Mouse (Mus musculus) embryonic stem cell, embryonic (primary cell): ENCODE measurements around the gene Otub2.

Source experiments
- CTCF ChIA-PET, 4 experiments: fragments of 300-600 bp in 2 of 4; fragments of 350-600 bp in 2 of 4; sonication (Branson Sonifier 250); formaldehyde crosslinking; loops; one replicate each; lab custom pipeline; 2022; ENCODE audit warnings: inconsistent platforms in 2 of 4; lab: Charles Lee
- POLR2A ChIA-PET, 4 experiments: fragments of 300-600 bp in 2 of 4; fragments of 350-600 bp in 2 of 4; sonication (Branson Sonifier 250); formaldehyde crosslinking; loops; one replicate each; lab custom pipeline; 2022; ENCODE audit warnings: antibody characterized with exemption in 4 of 4, inconsistent platforms in 1 of 4; lab: Charles Lee

Gene Otub2

GRCm38 (mm10) chr12:103388505-103389347 lies at the start of gene Otub2:
TSS of gene Otub2 (plus strand) at chr12:103388682.
- POLR2A ChIA-PET, result interaction anchor here (0.5 to 4.2 kb wide), 22 partner anchors 9 to 887 kb away, joined by 3 to 25 read pairs (median 5); partner anchors contain the start of genes Ddx24 (in 3 of the 4), Prima1 (in 2 of the 4) and 9330161L09Rik (in 1 of the 4)
- CTCF ChIA-PET, result interaction anchor here (0.7 to 2.1 kb wide), 6 partner anchors 17 to 749 kb away, joined by 3 to 11 read pairs (median 4); partner anchors contain the start of gene Ddx24 (in 2 of the 4)

- POLR2A ChIA-PET, result interaction anchor here in 1 of 4 experiments (0.7 kb wide), 1 partner anchor 26 kb away, joined by 3 read pairs; no protein-coding TSS in a partner anchor
Measured at GRCm38 (mm10) chr12:103341212-103341611, 47.3 kb upstream of the Otub2 start.

GRCm38 (mm10) chr12:103343456-103343855 lies 45.0 kb upstream of the Otub2 start:
- POLR2A ChIA-PET, result interaction anchor here in 1 of 4 experiments (0.6 to 1.2 kb wide), 2 partner anchors 9 to 91 kb away, joined by 3 to 4 read pairs; no protein-coding TSS in a partner anchor
- CTCF ChIA-PET, result interaction anchor here in 1 of 4 experiments (1.6 kb wide), 1 partner anchor 28 kb away, joined by 7 read pairs; no protein-coding TSS in a partner anchor

More at GRCm38 (mm10) chr12:103341212-103341611, 47.3 kb upstream of the Otub2 start:
- CTCF ChIA-PET, result no interaction called here

GRCm38 (mm10) chr12:103344934-103345333 lies 43.5 kb upstream of the Otub2 start:
- POLR2A ChIA-PET, result interaction anchor here in 1 of 4 experiments (1.3 to 1.4 kb wide), 2 partner anchors 15 to 44 kb away, joined by 3 to 4 read pairs; no protein-coding TSS in a partner anchor
- CTCF ChIA-PET, result interaction anchor here in 3 of 4 experiments (0.5 to 1.6 kb wide), 6 partner anchors 20 to 1288 kb away, joined by 3 to 12 read pairs (median 6); no protein-coding TSS in a partner anchor

- ChIA-PET POLR2A (interaction anchor here in 2 of 4 experiments (1.1 to 1.8 kb wide), 3 partner anchors 16 to 390 kb away, joined by 3 to 5 read pairs (median 3); no protein-coding TSS in a partner anchor), CTCF (interaction anchor here in 3 of 4 experiments (0.6 to 2.5 kb wide), 5 partner anchors 21 to 204 kb away, joined by 3 to 16 read pairs (median 8); no protein-coding TSS in a partner anchor)
Measured at GRCm38 (mm10) chr12:103346945-103347344, 41.5 kb upstream of the Otub2 start.

- ChIA-PET CTCF (interaction anchor here in 3 of 4 experiments (0.6 to 2.5 kb wide), 6 partner anchors 21 to 204 kb away, joined by 3 to 16 read pairs (median 8); no protein-coding TSS in a partner anchor), POLR2A (interaction anchor here in 3 of 4 experiments (0.7 to 1.8 kb wide), 5 partner anchors 16 to 390 kb away, joined by 3 to 5 read pairs (median 3); no protein-coding TSS in a partner anchor)
Measured at GRCm38 (mm10) chr12:103347406-103347805, 41.1 kb upstream of the Otub2 start.

GRCm38 (mm10) chr12:103348506-103348905 lies 40.0 kb upstream of the Otub2 start:
- CTCF ChIA-PET, result interaction anchor here (0.5 to 2.5 kb wide), 22 partner anchors 10 to 913 kb away, joined by 3 to 16 read pairs (median 5); no protein-coding TSS in a partner anchor

GRCm38 (mm10) chr12:103352735-103353134 lies 35.7 kb upstream of the Otub2 start:
- ChIA-PET CTCF (interaction anchor here (0.6 to 2.2 kb wide), 8 partner anchors 13 to 208 kb away, joined by 3 to 12 read pairs (median 4); no protein-coding TSS in a partner anchor), POLR2A (interaction anchor here in 1 of 4 experiments (1.1 to 1.2 kb wide), 2 partner anchors 8 to 16 kb away, joined by 3 read pairs; no protein-coding TSS in a partner anchor)

More at GRCm38 (mm10) chr12:103348506-103348905, 40.0 kb upstream of the Otub2 start:
- POLR2A ChIA-PET, result interaction anchor here in 1 of 4 experiments (1.0 to 1.8 kb wide), 3 partner anchors 10 to 105 kb away, joined by 3 to 5 read pairs (median 3); no protein-coding TSS in a partner anchor

GRCm38 (mm10) chr12:103353538-103353937 lies 34.9 kb upstream of the Otub2 start:
- CTCF ChIA-PET, result interaction anchor here in 3 of 4 experiments (0.6 to 2.2 kb wide), 7 partner anchors 14 to 210 kb away, joined by 3 to 12 read pairs (median 4); no protein-coding TSS in a partner anchor

GRCm38 (mm10) chr12:103355746-103356414 lies 32.6 kb upstream of the Otub2 start, which contains the start of gene Asb2:
TSS of gene Asb2 (minus strand) at chr12:103356001.
- ChIA-PET POLR2A (no interaction called here), CTCF (interaction anchor here in 3 of 4 experiments (0.5 to 1.7 kb wide), 3 partner anchors 12 to 188 kb away, joined by 4 to 6 read pairs (median 5); no protein-coding TSS in a partner anchor)

More at GRCm38 (mm10) chr12:103353538-103353937, 34.9 kb upstream of the Otub2 start:
- POLR2A ChIA-PET, result interaction anchor here in 1 of 4 experiments (1.0 kb wide), 1 partner anchor 154 kb away, joined by 3 read pairs; no protein-coding TSS in a partner anchor

- POLR2A ChIA-PET, result no interaction called here
- CTCF ChIA-PET, result interaction anchor here in 3 of 4 experiments (0.5 to 1.7 kb wide), 3 partner anchors 11 to 188 kb away, joined by 4 to 6 read pairs (median 5); no protein-coding TSS in a partner anchor
Measured at GRCm38 (mm10) chr12:103356415-103356748, 32.1 kb upstream of the Otub2 start.

- CTCF ChIA-PET, result interaction anchor here in 2 of 4 experiments (1.0 to 2.0 kb wide), 6 partner anchors 9 to 214 kb away, joined by 3 to 13 read pairs (median 4); no protein-coding TSS in a partner anchor
- POLR2A ChIA-PET, result interaction anchor here in 1 of 4 experiments (1.1 to 1.2 kb wide), 2 partner anchors 10 kb away, joined by 3 read pairs; no protein-coding TSS in a partner anchor
Measured at GRCm38 (mm10) chr12:103358216-103358615, 30.3 kb upstream of the Otub2 start.

- ChIA-PET CTCF (interaction anchor here (0.6 to 2.0 kb wide), 9 partner anchors 8 to 215 kb away, joined by 3 to 13 read pairs (median 3); no protein-coding TSS in a partner anchor), POLR2A (interaction anchor here in 1 of 4 experiments (0.6 to 1.2 kb wide), 3 partner anchors 9 to 32 kb away, joined by 3 to 4 read pairs (median 3); no protein-coding TSS in a partner anchor)
Measured at GRCm38 (mm10) chr12:103358951-103359801, 29.3 kb upstream of the Otub2 start.

- ChIA-PET CTCF (interaction anchor here in 1 of 4 experiments (1.6 kb wide), 1 partner anchor 11 kb away, joined by 4 read pairs; no protein-coding TSS in a partner anchor), POLR2A (interaction anchor here in 1 of 4 experiments (1.3 kb wide), 1 partner anchor 8 kb away, joined by 3 read pairs; no protein-coding TSS in a partner anchor)
Measured at GRCm38 (mm10) chr12:103360812-103361211, 27.7 kb upstream of the Otub2 start.

- ChIA-PET CTCF (interaction anchor here in 2 of 4 experiments (0.5 to 1.1 kb wide), 2 partner anchors 10 kb away, joined by 3 read pairs; no protein-coding TSS in a partner anchor), POLR2A (interaction anchor here in 2 of 4 experiments (0.5 to 0.6 kb wide), 3 partner anchors 81 to 813 kb away, joined by 3 to 8 read pairs (median 3); no protein-coding TSS in a partner anchor)
Measured at GRCm38 (mm10) chr12:103361539-103362307, 26.8 kb upstream of the Otub2 start.
